Mouse (Mus musculus) ES-E14 (cell line): ENCODE results near the gene Itpripl2.

Experiments used
- CHD2 ChIP-seq: IDR thresholded peaks from 2 replicates; pipeline ENCODE4 v1.6.1; 2014; ENCODE audit warnings: mild to moderate bottlenecking, low read depth, low read length, inconsistent platforms
- HCFC1 ChIP-seq: IDR thresholded peaks from 2 replicates; pipeline ENCODE4 v1.6.1; 2012; ENCODE audit warnings: low read length, inconsistent platforms, borderline replicate concordance; ENCODE audit not compliant: insufficient read depth
- MAFK ChIP-seq: IDR thresholded peaks from 2 replicates; pipeline ENCODE4 v1.6.1; 2014; ENCODE audit warnings: mild to moderate bottlenecking, low read depth, low read length, inconsistent platforms; ENCODE audit not compliant: insufficient read depth
- ZNF384 ChIP-seq: IDR thresholded peaks from 2 replicates; pipeline ENCODE4 v1.6.1; 2012; ENCODE audit warnings: low read depth, low read length, inconsistent platforms

DNA sequence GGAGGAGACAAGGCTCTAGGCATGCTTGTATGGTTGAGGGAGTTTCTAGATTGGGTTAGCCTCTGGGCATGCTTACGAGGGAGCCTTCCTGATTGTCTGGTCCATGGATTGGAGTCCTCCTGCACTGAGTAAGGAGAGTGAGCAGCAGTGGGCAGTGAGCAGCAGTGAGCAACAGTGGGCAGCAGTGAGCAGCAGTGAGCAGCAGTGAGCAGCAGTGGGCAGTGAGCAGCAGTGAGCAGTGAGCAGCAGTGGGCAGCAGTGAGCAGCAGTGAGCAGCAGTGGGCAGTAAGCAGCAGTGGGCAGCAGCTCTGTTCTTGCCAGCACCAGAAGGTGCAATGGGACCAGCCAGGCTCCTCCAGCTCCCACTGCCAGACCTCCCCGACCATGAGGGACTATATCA is 26.0 kb upstream of the Itpripl2 start:
- no peak for TF ChIP-seq MAFK
- TF ChIP-seq ZNF384 = no peak
- TF ChIP-seq HCFC1 = no peak
- TF ChIP-seq CHD2 = no peak
